Mouse (Mus musculus) midbrain, embryonic 16.5 days (tissue): ENCODE measurements at regions not wholly inside any gene's neighbourhood (a gene's known extent, or its start where the extent isn't known, plus 50 kb on each side); places are given as distances from the start of the nearest gene placed in this dataset.

Source experiments
- ATAC-seq: fragments of 200-750 bp; cut with Nextera tagmentation; 2 replicates; pipeline ENCODE4 v1.8.0; 2017; ENCODE audit warnings: moderate TSS enrichment
- H3K27ac ChIP-seq: fragments of 300-500 bp; sonication (generic); 2 replicates; pipeline ENCODE4 v1.5.1; 2014; ENCODE audit warnings: mild to moderate bottlenecking, low read length, mixed read lengths
- H3K27me3 ChIP-seq: fragments of 300-500 bp; sonication (generic); 2 replicates; pipeline ENCODE4 v1.6.1; 2014; ENCODE audit warnings: low read depth, low read length, mixed read lengths; ENCODE audit not compliant: control insufficient read depth, insufficient read depth
- H3K36me3 ChIP-seq: fragments of 300-500 bp; sonication (generic); 2 replicates; pipeline ENCODE4 v1.6.1; 2014; ENCODE audit warnings: mild to moderate bottlenecking, low read length, moderate library complexity, mixed read lengths; ENCODE audit not compliant: control insufficient read depth, insufficient read depth
- H3K4me1 ChIP-seq: fragments of 300-500 bp; sonication (generic); 2 replicates; pipeline ENCODE4 v1.6.1; 2014; ENCODE audit warnings: mild to moderate bottlenecking, low read length, mixed read lengths; ENCODE audit not compliant: control insufficient read depth, insufficient read depth
- H3K4me2 ChIP-seq: fragments of 300-500 bp; sonication (generic); 2 replicates; pipeline ENCODE4 v1.6.1; 2014; ENCODE audit warnings: mild to moderate bottlenecking, low read length, mixed read lengths
- H3K4me3 ChIP-seq: fragments of 300-500 bp; sonication (generic); 2 replicates; pipeline ENCODE4 v1.5.1; 2014; ENCODE audit warnings: low read depth, mild to moderate bottlenecking, low read length, moderate library complexity, mixed read lengths
- H3K9ac ChIP-seq: fragments of 300-500 bp; sonication (generic); 2 replicates; pipeline ENCODE4 v1.6.1; 2014; ENCODE audit warnings: low read depth, low read length, mixed read lengths
- H3K9me3 ChIP-seq: fragments of 300-500 bp; sonication (generic); replicated peaks from 2 replicates; pipeline ENCODE4 v1.6.1; 2014; ENCODE audit warnings: mild to moderate bottlenecking, low read length, mixed read lengths; ENCODE audit not compliant: control insufficient read depth, poor library complexity, severe bottlenecking
- WGBS: fragments of 180-500 bp; shearing (Covaris S2); extraction: QIAGEN DNeasy Blood & Tissue Kit; methylation state at CpG from one replicate; pipeline ENCODE4 v1.1.7; 2014; 5-methylcytosine and 5-hydroxymethylcytosine counted together

GRCm38 (mm10) chr2:106200130-106200529 lies 196.8 kb upstream of the Dnajc24 start:
- no peak overlapping the region for H3K9ac ChIP-seq
- H3K27ac ChIP-seq, result no peak overlapping the region
- H3K36me3 ChIP-seq, result no peaks in the 10 kb centered on the region
- no peak overlapping the region for H3K4me3 ChIP-seq
- H3K4me1 ChIP-seq, result 0 out of 2 replicates have a peak, but pooled peaks cover 3% of the 10 kb centered on the region
- no peak overlapping the region for H3K4me2 ChIP-seq
- no peak for ATAC-seq
- peaks cover 5% of the 10 kb centered on the region; the same call in 1 of the 2 replicates for H3K9me3 ChIP-seq
- H3K27me3 ChIP-seq, result no peaks in the 10 kb centered on the region
- WGBS, result 98% methylated on average over 2 of the region's 2 CpGs

GRCm38 (mm10) chr2:106195170-106195569 lies 191.8 kb upstream of the Dnajc24 start:
- Histone ChIP-seq H3K9me3 (peaks cover 3% of the 10 kb centered on the region; the same call in 1 of the 2 replicates), H3K4me1 (peaks cover 15% of the 10 kb centered on the region), H3K9ac (no peak overlapping the region), H3K27me3 (no peaks in the 10 kb centered on the region; the same call in 1 of the 2 replicates), H3K4me2 (peak overlapping the region; percentile 65), H3K36me3 (no peaks in the 10 kb centered on the region), H3K27ac (no peak overlapping the region), H3K4me3 (no peak overlapping the region; the same call in 1 of the 2 replicates)
- ATAC-seq, result peak; percentile 38
- 3% methylated on average over 7 of the region's 7 CpGs for WGBS

- Histone ChIP-seq H3K27ac (peak overlapping the region; percentile 54), H3K9ac (peak overlapping the region; percentile 49; the same call in 1 of the 2 replicates), H3K4me1 (peaks cover 15% of the 10 kb centered on the region), H3K9me3 (no peaks in the 10 kb centered on the region), H3K4me2 (peak overlapping the region; percentile 65), H3K27me3 (no peaks in the 10 kb centered on the region; the same call in 1 of the 2 replicates), H3K36me3 (no peaks in the 10 kb centered on the region), H3K4me3 (peak overlapping the region; percentile 39)
- 6% methylated on average over 14 of the region's 14 CpGs for WGBS
- peak; percentile 91 for ATAC-seq
These were observed 191.1 kb upstream of the Dnajc24 start for GRCm38 (mm10) chr2:106194369-106195023.

- Histone ChIP-seq H3K27me3 (no peaks in the 10 kb centered on the region; the same call in 1 of the 2 replicates), H3K9me3 (no peaks in the 10 kb centered on the region), H3K4me3 (peak overlapping the region; percentile 39), H3K9ac (peak overlapping the region; percentile 49; the same call in 1 of the 2 replicates), H3K36me3 (no peaks in the 10 kb centered on the region), H3K4me1 (peaks cover 15% of the 10 kb centered on the region), H3K27ac (peak overlapping the region; percentile 54), H3K4me2 (peak overlapping the region; percentile 65)
- WGBS, result under 1% methylated on average over 9 of the region's 9 CpGs
- ATAC-seq, result peak; percentile 76
These were observed 190.6 kb upstream of the Dnajc24 start for GRCm38 (mm10) chr2:106193889-106194347.

- 9% methylated on average over 11 of the region's 11 CpGs for WGBS
- H3K27ac ChIP-seq, result no peak overlapping the region
- peaks cover 15% of the 10 kb centered on the region for H3K4me1 ChIP-seq
- no peaks in the 10 kb centered on the region for H3K36me3 ChIP-seq
- no peak overlapping the region for H3K4me2 ChIP-seq
- H3K4me3 ChIP-seq, result no peak overlapping the region
- no peaks in the 10 kb centered on the region for H3K9me3 ChIP-seq
- no peak for ATAC-seq
- H3K27me3 ChIP-seq, result no peaks in the 10 kb centered on the region; the same call in 1 of the 2 replicates
- H3K9ac ChIP-seq, result no peak overlapping the region
These were observed 187.4 kb upstream of the Dnajc24 start for GRCm38 (mm10) chr2:106190579-106191322.

- H3K36me3 ChIP-seq, result no peaks in the 10 kb centered on the region
- H3K4me1 ChIP-seq, result peaks cover 3% of the 10 kb centered on the region; the same call in 1 of the 2 replicates
- peak overlapping the region; percentile 29 for H3K4me2 ChIP-seq
- no peaks in the 10 kb centered on the region for H3K9me3 ChIP-seq
- ATAC-seq, result no peak
- WGBS, result 57% methylated on average over 16 of the region's 16 CpGs
- no peak overlapping the region for H3K27ac ChIP-seq
- H3K4me3 ChIP-seq, result no peak overlapping the region
- H3K9ac ChIP-seq, result no peak overlapping the region
- no peaks in the 10 kb centered on the region for H3K27me3 ChIP-seq
These were observed 180.3 kb upstream of the Dnajc24 start for GRCm38 (mm10) chr2:106183651-106184050.

GRCm38 (mm10) chr2:106182051-106182450 lies 178.7 kb upstream of the Dnajc24 start:
- no peaks in the 10 kb centered on the region for H3K27me3 ChIP-seq
- peaks cover 3% of the 10 kb centered on the region; the same call in 1 of the 2 replicates for H3K4me1 ChIP-seq
- peak; percentile 77 for ATAC-seq
- no peaks in the 10 kb centered on the region for H3K36me3 ChIP-seq
- H3K9ac ChIP-seq, result 0 out of 2 replicates have a peak overlapping the region, but pooled peaks have one; percentile 35
- H3K4me2 ChIP-seq, result peak overlapping the region; percentile 49
- H3K27ac ChIP-seq, result no peak overlapping the region
- no peaks in the 10 kb centered on the region for H3K9me3 ChIP-seq
- peak overlapping the region; percentile 22 for H3K4me3 ChIP-seq
- WGBS, result 13% methylated on average over 9 of the region's 10 CpGs

GRCm38 (mm10) chr2:106162681-106163080 lies 159.3 kb upstream of the Dnajc24 start:
- Histone ChIP-seq H3K27ac (no peak overlapping the region), H3K9ac (no peak overlapping the region), H3K4me2 (no peak overlapping the region), H3K4me3 (no peak overlapping the region), H3K36me3 (no peaks in the 10 kb centered on the region), H3K4me1 (no peaks in the 10 kb centered on the region), H3K27me3 (no peaks in the 10 kb centered on the region), H3K9me3 (no peaks in the 10 kb centered on the region)
- no peak for ATAC-seq
- 84% methylated on average over 4 of the region's 4 CpGs for WGBS

GRCm38 (mm10) chr2:106161877-106162276 lies 158.5 kb upstream of the Dnajc24 start:
- no peaks in the 10 kb centered on the region for H3K4me1 ChIP-seq
- no peaks in the 10 kb centered on the region for H3K36me3 ChIP-seq
- no peak overlapping the region for H3K4me2 ChIP-seq
- H3K4me3 ChIP-seq, result no peak overlapping the region
- H3K27me3 ChIP-seq, result no peaks in the 10 kb centered on the region
- H3K9ac ChIP-seq, result no peak overlapping the region
- WGBS, result 49% methylated on average over 5 of the region's 5 CpGs
- H3K27ac ChIP-seq, result no peak overlapping the region
- ATAC-seq, result no peak
- H3K9me3 ChIP-seq, result no peaks in the 10 kb centered on the region
